Mouse (Mus musculus): ENCODE results near the gene Il22ra1. TPM values are rescaled to one million over a fixed set of nuclear protein-coding genes. Genes with fewer than 3 reads are reported as not detected.

Gene Il22ra1
- polyA plus RNA-seq, 1 experiment, result 0.04 TPM

DNA sequence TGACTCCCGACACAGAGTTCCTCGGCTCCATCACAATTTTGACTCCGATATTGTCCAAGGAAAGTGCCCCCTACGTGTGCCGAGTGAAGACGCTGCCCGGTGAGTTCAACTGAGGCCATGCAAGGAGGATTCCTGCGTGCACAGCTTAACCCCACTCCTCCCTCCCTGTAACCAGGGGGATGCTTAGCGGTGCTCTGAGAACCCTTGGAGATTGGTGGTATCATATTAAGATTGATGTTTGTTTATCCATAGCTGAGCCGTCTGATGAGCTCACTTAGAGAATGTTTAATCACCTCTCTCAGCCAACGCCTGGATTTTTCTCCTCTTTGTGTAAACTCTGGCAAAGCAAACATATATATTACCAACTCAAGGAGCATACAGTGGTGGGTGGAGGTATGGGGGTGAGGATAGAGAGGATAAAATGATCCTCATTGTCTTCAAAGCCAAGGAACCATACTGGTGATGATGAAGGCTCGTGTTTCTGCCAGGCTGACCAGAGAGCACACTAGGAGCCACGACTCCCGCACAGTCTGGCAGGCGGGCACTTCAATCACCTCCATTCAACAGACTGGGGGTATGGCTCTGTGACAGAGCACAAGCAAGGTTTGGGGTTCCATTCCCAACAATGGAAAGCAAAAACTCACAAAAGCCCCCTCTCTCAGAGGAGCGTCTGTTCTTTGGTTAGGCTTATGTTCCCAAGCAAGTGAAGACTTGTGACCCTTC, 16.9 kb downstream of the Il22ra1 start:
- no peaks in the 10 kb centered on the region for H3K79me3 ChIP-seq (ENCODE audit: low read depth)
- no peak overlapping the region for H3K4me3 ChIP-seq (ENCODE audit: insufficient read depth, poor library complexity, severe bottlenecking)
- TF ChIP-seq MAX (IDR thresholded peaks at IDR 0.05) (no peak), USF1 (IDR thresholded peaks at IDR 0.05; ENCODE audit: low read depth) (no peak), MYOD1 (IDR thresholded peaks at IDR 0.05; ENCODE audit: control insufficient read depth, insufficient read length, low read depth) (no peak), CEBPB (IDR thresholded peaks at IDR 0.05; ENCODE audit: low read depth) (no peak), MYOG (IDR thresholded peaks at IDR 0.05; ENCODE audit: control insufficient read depth, extremely low read depth, insufficient read length) (no peak), FOSL1 (IDR thresholded peaks at IDR 0.05; ENCODE audit: insufficient read depth, low read length, poor library complexity, severe bottlenecking) (no peak), CTCF (IDR thresholded peaks at IDR 0.05; ENCODE audit: control insufficient read depth, insufficient read depth, insufficient read length) (no peak)
- H3K36me3 ChIP-seq (ENCODE audit: control insufficient read depth, insufficient read depth), result no peaks in the 10 kb centered on the region
- no peaks in the 10 kb centered on the region for H3K79me2 ChIP-seq (ENCODE audit: control insufficient read depth, insufficient read depth)
- peaks cover 3% of the 10 kb centered on the region for H3K27me3 ChIP-seq (ENCODE audit: control insufficient read depth, insufficient read depth, insufficient read length)
- no peak overlapping the region for H3ac ChIP-seq (ENCODE audit: control insufficient read depth, insufficient read length, low read depth)

DNA sequence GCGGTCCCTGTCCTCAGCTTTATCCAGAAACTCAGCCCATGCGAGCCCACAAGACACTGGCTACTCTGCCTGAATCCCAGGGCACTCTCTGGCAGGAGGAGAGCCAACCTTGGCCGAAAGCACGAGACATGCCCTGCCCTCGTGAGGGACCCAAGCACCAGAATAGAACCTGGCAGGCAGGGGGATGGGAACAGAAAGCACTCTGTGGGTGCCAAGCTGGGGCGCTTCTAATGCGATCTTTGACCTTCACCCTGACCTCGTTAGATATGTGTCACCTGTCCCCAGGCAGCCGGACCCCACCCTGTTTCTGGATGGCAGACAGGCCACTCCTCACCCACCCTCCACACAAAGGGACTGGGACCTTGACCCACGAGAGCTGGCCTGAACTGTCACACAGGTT, 17.6 kb downstream of the Il22ra1 start:
- no peak for TF ChIP-seq CTCF (IDR thresholded peaks at IDR 0.05; ENCODE audit: control insufficient read depth, insufficient read depth, insufficient read length)
- TF ChIP-seq MAX (IDR thresholded peaks at IDR 0.05), result no peak
- no peak for TF ChIP-seq FOSL1 (IDR thresholded peaks at IDR 0.05; ENCODE audit: insufficient read depth, low read length, poor library complexity, severe bottlenecking)
- no peak for TF ChIP-seq MYOD1 (IDR thresholded peaks at IDR 0.05; ENCODE audit: control insufficient read depth, insufficient read length, low read depth)
- no peak for TF ChIP-seq MYOG (IDR thresholded peaks at IDR 0.05; ENCODE audit: control insufficient read depth, extremely low read depth, insufficient read length)
- TF ChIP-seq USF1 (IDR thresholded peaks at IDR 0.05; ENCODE audit: low read depth), result no peak
- no peak for TF ChIP-seq CEBPB (IDR thresholded peaks at IDR 0.05; ENCODE audit: low read depth)
- Histone ChIP-seq H3ac (ENCODE audit: control insufficient read depth, insufficient read length, low read depth) (no peak overlapping the region), H3K79me2 (ENCODE audit: control insufficient read depth, insufficient read depth) (no peaks in the 10 kb centered on the region), H3K79me3 (ENCODE audit: low read depth) (no peaks in the 10 kb centered on the region), H3K4me3 (ENCODE audit: insufficient read depth, poor library complexity, severe bottlenecking) (no peak overlapping the region), H3K36me3 (ENCODE audit: control insufficient read depth, insufficient read depth) (no peaks in the 10 kb centered on the region), H3K27me3 (ENCODE audit: control insufficient read depth, insufficient read depth, insufficient read length) (peaks cover 3% of the 10 kb centered on the region)

DNA sequence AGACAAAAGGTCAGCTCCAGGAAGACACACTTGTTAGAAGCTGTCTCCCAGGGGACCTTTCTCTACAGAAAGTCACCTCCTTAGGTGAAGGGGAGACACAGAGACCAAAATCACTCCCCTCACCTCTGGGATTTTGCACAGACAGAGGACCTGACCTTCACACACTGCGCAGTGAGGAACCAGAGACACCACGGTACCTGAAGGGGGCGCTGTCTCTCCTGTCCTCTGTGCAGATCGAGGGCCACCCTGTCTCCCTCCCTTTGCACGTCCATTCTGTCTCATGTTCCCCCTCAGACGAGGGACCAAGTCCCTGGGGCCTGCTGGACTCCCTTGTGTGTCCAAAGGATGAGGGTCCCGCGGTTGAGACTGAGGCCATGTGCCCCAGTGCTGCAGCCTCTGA, 22.9 kb downstream of the Il22ra1 start:
- TF ChIP-seq CEBPB (IDR thresholded peaks at IDR 0.05; ENCODE audit: low read depth) (no peak), CTCF (IDR thresholded peaks at IDR 0.05; ENCODE audit: control insufficient read depth, insufficient read depth, insufficient read length) (peak; percentile 15), MYOD1 (IDR thresholded peaks at IDR 0.05; ENCODE audit: control insufficient read depth, insufficient read length, low read depth) (no peak)
- H3K36me3 ChIP-seq (ENCODE audit: control insufficient read depth, insufficient read depth), result no peaks in the 10 kb centered on the region
- no peak overlapping the region for H3K4me3 ChIP-seq (ENCODE audit: insufficient read depth, poor library complexity, severe bottlenecking)
- no peaks in the 10 kb centered on the region for H3K79me3 ChIP-seq (ENCODE audit: low read depth)
- peaks cover 3% of the 10 kb centered on the region for H3K27me3 ChIP-seq (ENCODE audit: control insufficient read depth, insufficient read depth, insufficient read length)
- no peaks in the 10 kb centered on the region for H3K79me2 ChIP-seq (ENCODE audit: control insufficient read depth, insufficient read depth)
- H3ac ChIP-seq (ENCODE audit: control insufficient read depth, insufficient read length, low read depth), result no peak overlapping the region

DNA sequence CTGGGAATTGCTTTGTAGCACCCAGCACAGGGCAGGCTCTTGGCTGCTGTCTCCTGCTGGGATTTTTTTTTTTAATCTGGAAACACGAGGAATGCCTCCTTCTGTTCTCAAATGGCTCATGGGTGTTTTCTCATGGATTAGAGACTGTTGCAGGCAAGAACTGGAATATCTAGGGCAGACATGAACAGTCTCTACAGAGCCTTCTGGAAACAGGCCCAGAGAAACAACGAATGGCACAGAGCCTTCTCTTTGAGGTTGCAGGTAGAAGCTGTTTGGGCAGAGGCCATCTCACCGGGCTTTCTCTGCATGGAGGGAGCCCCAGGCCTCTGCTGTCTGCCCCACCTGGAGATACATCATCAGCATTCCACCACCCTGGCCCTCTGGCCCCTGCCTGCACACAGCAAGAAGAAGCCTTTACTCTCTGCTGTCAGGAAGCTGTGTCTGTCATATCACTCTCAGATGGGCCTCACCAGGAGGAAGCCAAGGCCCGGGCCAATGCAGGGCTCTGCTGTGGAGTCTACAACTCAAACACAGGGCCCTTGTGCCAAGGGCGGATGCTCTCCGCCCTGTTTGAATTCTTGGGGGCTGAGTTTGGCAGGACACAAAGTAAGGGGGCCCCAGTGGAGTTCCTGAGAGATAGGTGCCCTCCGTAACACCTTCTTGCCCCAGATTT, 24.3 kb downstream of the Il22ra1 start:
- no peaks in the 10 kb centered on the region for H3K79me3 ChIP-seq (ENCODE audit: low read depth)
- TF ChIP-seq CTCF (IDR thresholded peaks at IDR 0.05; ENCODE audit: control insufficient read depth, insufficient read depth, insufficient read length), result no peak
- no peak for TF ChIP-seq MYOD1 (IDR thresholded peaks at IDR 0.05; ENCODE audit: control insufficient read depth, insufficient read length, low read depth)
- TF ChIP-seq CEBPB (IDR thresholded peaks at IDR 0.05; ENCODE audit: low read depth), result no peak
- no peak for TF ChIP-seq FOSL1 (IDR thresholded peaks at IDR 0.05; ENCODE audit: insufficient read depth, low read length, poor library complexity, severe bottlenecking)
- no peak for TF ChIP-seq MAX (IDR thresholded peaks at IDR 0.05)
- TF ChIP-seq MYOG (IDR thresholded peaks at IDR 0.05; ENCODE audit: control insufficient read depth, extremely low read depth, insufficient read length), result no peak
- no peak for TF ChIP-seq USF1 (IDR thresholded peaks at IDR 0.05; ENCODE audit: low read depth)
- H3K79me2 ChIP-seq (ENCODE audit: control insufficient read depth, insufficient read depth), result no peaks in the 10 kb centered on the region
- H3K27me3 ChIP-seq (ENCODE audit: control insufficient read depth, insufficient read depth, insufficient read length), result peaks cover 3% of the 10 kb centered on the region
- H3ac ChIP-seq (ENCODE audit: control insufficient read depth, insufficient read length, low read depth), result no peak overlapping the region
- H3K4me3 ChIP-seq (ENCODE audit: insufficient read depth, poor library complexity, severe bottlenecking), result no peak overlapping the region
- H3K36me3 ChIP-seq (ENCODE audit: control insufficient read depth, insufficient read depth), result no peaks in the 10 kb centered on the region

DNA sequence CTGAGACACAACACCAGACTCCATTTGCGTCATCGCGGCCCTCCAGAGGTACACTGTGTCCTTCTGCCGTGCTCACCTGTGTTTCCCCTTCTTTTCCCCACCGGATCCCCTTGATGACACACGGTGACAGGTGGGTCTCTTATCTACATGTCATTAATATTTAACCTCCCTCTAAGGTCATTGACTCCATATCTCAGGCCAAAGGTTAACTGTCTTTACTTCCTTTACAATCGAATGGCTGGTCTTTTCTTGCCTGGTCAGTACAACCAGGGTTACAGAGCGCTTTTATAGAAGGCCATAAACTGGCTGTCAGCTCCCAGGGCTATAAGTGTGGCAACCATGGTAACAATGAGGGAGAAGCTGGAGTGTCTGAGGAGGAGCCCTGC, 24.8 kb downstream of the Il22ra1 start:
- Histone ChIP-seq H3K79me3 (ENCODE audit: low read depth) (no peaks in the 10 kb centered on the region), H3K79me2 (ENCODE audit: control insufficient read depth, insufficient read depth) (no peaks in the 10 kb centered on the region), H3K36me3 (ENCODE audit: control insufficient read depth, insufficient read depth) (no peaks in the 10 kb centered on the region), H3K4me3 (ENCODE audit: insufficient read depth, poor library complexity, severe bottlenecking) (no peak overlapping the region), H3K27me3 (ENCODE audit: control insufficient read depth, insufficient read depth, insufficient read length) (peaks cover 3% of the 10 kb centered on the region), H3ac (ENCODE audit: control insufficient read depth, insufficient read length, low read depth) (no peak overlapping the region)
- no peak for TF ChIP-seq CEBPB (IDR thresholded peaks at IDR 0.05; ENCODE audit: low read depth)
- no peak for TF ChIP-seq MYOG (IDR thresholded peaks at IDR 0.05; ENCODE audit: control insufficient read depth, extremely low read depth, insufficient read length)
- no peak for TF ChIP-seq MYOD1 (IDR thresholded peaks at IDR 0.05; ENCODE audit: control insufficient read depth, insufficient read length, low read depth)
- no peak for TF ChIP-seq FOSL1 (IDR thresholded peaks at IDR 0.05; ENCODE audit: insufficient read depth, low read length, poor library complexity, severe bottlenecking)
- no peak for TF ChIP-seq MAX (IDR thresholded peaks at IDR 0.05)
- TF ChIP-seq CTCF (IDR thresholded peaks at IDR 0.05; ENCODE audit: control insufficient read depth, insufficient read depth, insufficient read length), result no peak
- TF ChIP-seq USF1 (IDR thresholded peaks at IDR 0.05; ENCODE audit: low read depth), result no peak

Data from C2C12 (cell line).